Mouse (Mus musculus) left cerebral cortex, adult 9 months (tissue): Measurements from ENCODE around the gene Zfand2b.
A peak's percentile ranks its signal among the peaks of the same experiment; 100 is the strongest.

Experiments used
- DNase-seq, 2 experiments: peaks; one replicate each; pipeline ENCODE4 v3.0.0; 2022; ENCODE audit warnings: low spot score in 2 of 2

Gene Zfand2b

GRCm38 (mm10) chr1:75159540-75160255, 8.7 kb upstream of the Zfand2b start:
- no peak for DNase-seq

GRCm38 (mm10) chr1:75160256-75160617, 8.2 kb upstream of the Zfand2b start:
- DNase-seq: no peak

GRCm38 (mm10) chr1:75168093-75168471, 364 bp upstream of the Zfand2b start:
- no peak for DNase-seq

GRCm38 (mm10) chr1:75179334-75180104, 11.1 kb downstream of the Zfand2b start:
- peak in 1 of 2 experiments; percentile 42 for DNase-seq

GRCm38 (mm10) chr1:75180105-75180590, 11.7 kb downstream of the Zfand2b start, which contains the start of gene Abcb6:
Abcb6 (minus strand) TSS chr1:75180392.
- DNase-seq: peak; percentile 89 to 95

GRCm38 (mm10) chr1:75180741-75181140, 12.3 kb downstream of the Zfand2b start:
- DNase-seq: no peak

GRCm38 (mm10) chr1:75181377-75181870, 13.0 kb downstream of the Zfand2b start:
- no peak for DNase-seq

- DNase-seq: no peak
Measured at GRCm38 (mm10) chr1:75182160-75182559, 13.7 kb downstream of the Zfand2b start.

GRCm38 (mm10) chr1:75185495-75185894, 17.0 kb downstream of the Zfand2b start:
- no peak for DNase-seq

- no peak for DNase-seq
Measured at GRCm38 (mm10) chr1:75187126-75187525, 18.7 kb downstream of the Zfand2b start.

GRCm38 (mm10) chr1:75187914-75188483, 19.6 kb downstream of the Zfand2b start:
- DNase-seq: no peak

GRCm38 (mm10) chr1:75190577-75190976, 22.1 kb downstream of the Zfand2b start:
- no peak for DNase-seq

GRCm38 (mm10) chr1:75191258-75191621, 22.8 kb downstream of the Zfand2b start:
- DNase-seq: no peak

GRCm38 (mm10) chr1:75191622-75192402, 23.4 kb downstream of the Zfand2b start, which contains the start of the genes Ankzf1 and Atg9a:
Ankzf1 (plus strand) TSS chr1:75192151.
Atg9a (minus strand) TSS chr1:75192196.
- peak; percentile 98 for DNase-seq

- DNase-seq: no peak
Measured at GRCm38 (mm10) chr1:75192452-75192851, 24.0 kb downstream of the Zfand2b start.

GRCm38 (mm10) chr1:75201236-75201635, 32.8 kb downstream of the Zfand2b start:
- no peak for DNase-seq

GRCm38 (mm10) chr1:75208967-75209678, 40.7 kb downstream of the Zfand2b start:
- no peak for DNase-seq

- DNase-seq: peak; percentile 87 to 96
Measured at GRCm38 (mm10) chr1:75210136-75211087, 42.0 kb downstream of the Zfand2b start, which contains the start of the genes Glb1l and Stk16. Glb1l (minus strand) TSS chr1:75210813. Stk16 (plus strand) TSS chr1:75210838.

GRCm38 (mm10) chr1:75211141-75211708, 42.8 kb downstream of the Zfand2b start:
- no peak for DNase-seq
